Mouse (Mus musculus): ENCODE data around the gene St3gal5.
A peak's percentile ranks its signal among the peaks of the same experiment; 100 is the strongest.

Gene St3gal5

GRCm38 (mm10) chr6:72162155-72162890 lies 64.9 kb downstream of the St3gal5 start:
- DNase-seq (ENCODE audit: low spot score), result no peak

- peak; percentile 90 for DNase-seq (ENCODE audit: low spot score)
Measured at GRCm38 (mm10) chr6:72164321-72165275, 67.2 kb downstream of the St3gal5 start.

GRCm38 (mm10) chr6:72165907-72166306 lies 68.5 kb downstream of the St3gal5 start:
- no peak for DNase-seq (ENCODE audit: low spot score)

GRCm38 (mm10) chr6:72171391-72171790 lies 74.0 kb downstream of the St3gal5 start:
- DNase-seq (ENCODE audit: low spot score), result no peak

DNA sequence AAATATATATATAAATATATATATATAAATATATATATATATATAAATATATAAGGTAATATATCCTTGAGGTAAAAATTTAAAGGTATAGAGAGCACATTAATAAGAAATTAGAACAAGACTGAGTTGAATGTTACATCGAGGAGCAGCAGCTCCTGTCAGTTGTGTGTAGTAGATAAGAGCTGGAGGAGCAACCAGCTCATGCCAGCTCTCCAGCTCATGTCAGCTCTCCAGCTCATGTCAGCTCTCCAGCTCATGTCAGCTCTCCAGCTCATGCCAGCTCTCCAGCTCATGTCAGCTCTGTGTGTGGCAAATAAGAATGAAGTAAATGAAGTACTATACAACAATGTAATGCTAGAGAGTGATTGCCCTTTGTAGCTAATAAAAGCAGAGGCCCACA lies 76.0 kb downstream of the St3gal5 start:
- DNase-seq (ENCODE audit: low spot score), result no peak

DNA sequence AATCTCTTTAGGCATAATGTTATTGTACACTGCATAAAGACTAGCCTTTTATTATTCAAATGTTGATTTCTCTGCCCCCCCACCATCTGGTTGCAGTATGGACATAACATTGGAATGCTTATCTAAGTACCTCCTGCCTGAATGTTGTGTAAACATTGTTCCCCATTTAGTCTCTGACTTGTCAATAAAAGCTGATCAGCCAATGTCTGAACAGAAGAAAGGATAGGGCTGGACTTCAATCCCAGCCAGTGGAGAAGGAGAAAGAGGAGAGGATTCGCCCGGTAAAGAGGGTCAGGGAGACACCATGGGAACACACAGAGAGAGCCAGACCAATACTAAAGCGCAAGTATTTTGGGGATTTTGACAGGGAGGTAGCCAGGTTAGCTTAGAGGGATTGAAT lies 78.0 kb downstream of the St3gal5 start:
- DNase-seq (ENCODE audit: low spot score), result no peak

DNA sequence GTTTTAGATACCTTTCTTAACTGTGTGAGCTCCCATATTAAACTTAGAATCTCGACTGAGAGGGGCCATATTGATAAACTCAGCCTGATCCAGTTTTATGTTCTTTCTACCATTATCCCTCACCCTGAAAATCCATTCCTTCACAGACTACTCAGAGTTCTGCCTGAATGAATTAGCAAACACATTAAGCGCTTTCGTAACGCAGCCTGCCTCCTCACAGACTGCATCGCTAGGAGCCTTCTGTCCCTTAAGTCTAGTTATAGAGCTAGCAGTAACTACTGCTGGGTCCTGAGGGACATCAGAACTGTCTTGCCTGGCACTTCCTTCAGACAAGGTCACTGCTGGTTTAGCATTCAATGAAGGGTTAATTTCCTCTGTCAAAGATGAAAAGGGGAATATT lies 78.6 kb downstream of the St3gal5 start:
- DNase-seq (ENCODE audit: low spot score), result no peak

DNA sequence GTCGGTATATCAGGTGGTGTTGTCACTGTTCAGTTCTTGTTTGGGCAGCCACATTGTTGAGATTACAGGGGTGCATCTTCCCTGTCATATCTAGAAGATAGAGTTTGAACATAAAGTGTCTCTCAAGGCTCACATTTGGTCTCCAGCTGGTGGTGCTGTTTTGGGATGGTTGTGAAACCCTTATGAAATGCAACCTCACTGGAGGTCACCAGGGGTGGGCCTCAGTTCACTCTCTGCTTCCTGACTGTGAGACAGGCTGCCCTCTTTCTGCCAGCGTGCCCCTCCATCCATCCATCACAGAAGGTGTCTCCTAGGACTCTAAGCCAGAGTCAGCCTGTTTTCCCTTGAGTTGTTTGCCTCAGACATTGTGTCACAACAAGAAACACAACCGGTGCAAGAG lies 80.0 kb downstream of the St3gal5 start:
- no peak for DNase-seq (ENCODE audit: low spot score)

DNA sequence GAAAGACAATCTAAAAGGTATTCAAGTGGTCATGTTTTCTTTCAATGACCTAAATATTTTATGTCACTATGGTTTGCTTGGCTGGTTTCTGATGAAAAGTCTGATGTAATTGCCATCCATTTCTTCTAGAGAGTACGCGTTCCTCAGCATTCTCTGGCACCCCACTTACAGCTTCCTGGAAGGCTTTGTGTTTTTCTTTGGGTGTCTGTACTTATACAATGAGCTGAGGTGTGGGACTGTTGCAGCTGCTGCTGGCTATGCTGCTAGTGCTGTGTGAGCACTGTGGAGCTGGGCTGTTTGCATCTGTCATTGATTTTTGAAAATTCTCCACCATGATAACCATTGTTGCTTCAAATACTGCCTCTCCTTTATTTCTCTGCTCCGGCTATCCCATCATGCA lies 81.6 kb downstream of the St3gal5 start:
- DNase-seq (ENCODE audit: low spot score), result no peak

GRCm38 (mm10) chr6:72179562-72180502 lies 82.4 kb downstream of the St3gal5 start:
- DNase-seq (ENCODE audit: low spot score), result no peak

GRCm38 (mm10) chr6:72184576-72184975 lies 87.2 kb downstream of the St3gal5 start:
- no peak for DNase-seq (ENCODE audit: low spot score)

GRCm38 (mm10) chr6:72185893-72186490 lies 88.6 kb downstream of the St3gal5 start:
- DNase-seq (ENCODE audit: low spot score), result peak; percentile 66

DNA sequence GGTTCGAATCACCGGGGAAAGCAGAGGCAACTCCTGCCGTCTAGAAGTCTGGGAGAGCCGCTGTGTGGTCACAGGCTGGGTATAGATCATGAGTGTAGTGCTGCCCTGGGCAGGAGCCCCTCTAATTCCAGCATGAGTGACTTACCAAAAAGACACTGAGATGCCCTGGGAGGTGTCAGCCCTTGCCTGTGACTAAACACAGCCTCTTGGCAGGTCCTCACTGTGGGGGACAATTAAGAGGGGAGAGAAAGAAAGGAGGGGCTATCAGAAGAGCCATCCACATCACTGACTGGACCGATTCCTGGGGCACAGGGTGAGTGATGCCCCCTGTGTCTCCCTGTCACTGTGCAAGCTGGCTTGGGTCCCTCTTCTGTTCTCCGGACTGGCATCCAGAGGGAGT lies 89.4 kb downstream of the St3gal5 start:
- DNase-seq (ENCODE audit: low spot score), result no peak

DNA sequence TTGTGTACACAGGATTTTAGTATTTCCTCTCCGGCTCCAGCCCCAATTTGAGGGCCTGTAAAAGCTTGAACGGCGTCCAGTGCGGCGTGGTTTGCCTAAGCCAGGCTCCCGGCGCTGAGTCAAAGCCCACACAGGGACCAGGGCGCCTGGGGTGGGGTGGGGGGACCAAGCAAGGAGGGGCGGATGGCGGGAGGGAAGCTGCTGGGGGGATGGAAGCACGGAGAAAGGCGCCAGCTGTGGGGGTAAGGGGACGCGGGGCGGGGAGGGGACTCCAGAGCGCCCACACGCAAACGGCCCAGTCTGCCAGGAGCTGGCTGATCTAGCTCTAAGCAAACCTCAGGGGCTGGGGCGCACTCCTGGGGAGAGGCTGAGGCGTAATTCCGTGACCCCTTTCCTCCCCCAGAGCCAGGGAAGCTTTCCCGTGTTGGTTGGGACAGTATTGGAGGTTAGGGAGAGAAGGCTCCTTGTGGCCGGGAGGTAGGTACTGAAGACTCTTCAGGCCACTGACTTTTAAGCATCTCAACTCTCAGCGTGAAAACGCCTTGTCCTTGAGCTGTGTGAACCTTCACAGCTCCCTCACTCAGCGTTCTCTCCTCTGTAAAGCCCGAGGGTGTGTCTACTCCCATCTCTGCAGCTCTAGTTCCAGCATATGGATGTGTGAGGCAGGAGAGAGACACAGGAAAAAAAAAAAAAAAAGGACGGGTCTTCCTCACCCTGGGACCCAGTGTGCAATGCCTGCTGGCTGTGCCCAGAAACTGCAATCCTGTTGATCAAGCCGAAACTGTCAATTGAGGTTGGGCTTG lies 91.9 kb downstream of the St3gal5 start:
- DNase-seq (ENCODE audit: low spot score), result peak; percentile 42

GRCm38 (mm10) chr6:72190120-72190519 lies 92.7 kb downstream of the St3gal5 start:
- no peak for DNase-seq (ENCODE audit: low spot score)

- no peak for DNase-seq (ENCODE audit: low spot score)
Measured at GRCm38 (mm10) chr6:72190577-72190976, 93.2 kb downstream of the St3gal5 start.

- DNase-seq (ENCODE audit: low spot score), result no peak
Measured at GRCm38 (mm10) chr6:72196660-72197059, 99.3 kb downstream of the St3gal5 start.

- no peak for DNase-seq (ENCODE audit: low spot score)
Measured at GRCm38 (mm10) chr6:72197515-72197914, 100.1 kb downstream of the St3gal5 start.

GRCm38 (mm10) chr6:72200595-72201256 lies 103.3 kb downstream of the St3gal5 start:
- no peak for DNase-seq (ENCODE audit: low spot score)

DNA sequence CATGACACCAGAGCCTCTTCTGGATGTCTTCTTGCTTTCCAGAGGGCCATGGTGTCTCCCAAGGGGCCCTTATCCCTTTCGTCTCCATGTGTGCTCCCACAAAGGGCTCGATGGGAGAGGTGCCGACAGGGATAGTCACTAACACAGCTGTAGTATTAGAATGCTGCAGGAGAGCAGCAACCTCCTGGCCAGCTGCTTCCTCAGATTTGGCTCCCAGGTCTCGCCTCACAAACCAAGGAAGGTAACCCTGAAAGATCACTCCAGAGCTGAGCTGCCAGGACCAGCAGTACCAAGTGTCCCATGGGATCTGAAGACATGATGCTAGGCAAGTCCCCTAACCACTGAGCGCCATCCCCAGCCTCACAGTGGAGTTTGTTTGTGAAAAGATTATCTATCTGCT lies 105.3 kb downstream of the St3gal5 start:
- DNase-seq (ENCODE audit: low spot score), result no peak
